Mouse (Mus musculus) right cerebral cortex, postnatal 10 days (tissue): ENCODE measurements around the gene Il27ra.
"Not testable (repeated sequence)": the region's sequence is repeated elsewhere in the genome, so short reads cannot be mapped to it uniquely, and the experiment has no call there.

ENCODE experiments used
- DNase-seq, 2 experiments: peaks; one replicate each; pipeline ENCODE4 v3.0.0; 2021; ENCODE audit warnings: low spot score in 2 of 2

Gene Il27ra

DNA sequence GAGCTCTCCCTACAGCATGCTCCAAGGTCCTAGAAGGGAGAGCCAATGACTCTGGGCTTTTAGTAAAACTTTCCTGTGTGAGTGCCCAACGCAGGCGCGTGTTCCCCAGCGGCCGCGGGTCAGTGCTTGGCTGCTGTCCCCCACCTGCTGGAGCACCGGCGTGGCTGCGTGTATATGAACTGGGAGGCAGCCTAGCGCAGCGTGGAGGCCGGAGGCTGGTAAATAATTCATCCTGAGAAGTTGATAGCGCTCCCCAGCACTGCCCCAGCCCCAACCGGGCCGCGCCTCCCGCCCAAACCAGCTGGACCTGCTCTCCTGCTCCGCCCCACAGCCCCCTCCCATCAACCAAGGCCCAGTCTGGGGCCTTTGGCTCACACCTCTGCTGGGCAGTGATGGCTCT is 21.3 kb downstream of the Il27ra start, which contains the start of gene Palm3:
Gene Palm3, plus strand, starts transcription at position 376 of the 400 bp plus-strand sequence.
- no peak for DNase-seq

DNA sequence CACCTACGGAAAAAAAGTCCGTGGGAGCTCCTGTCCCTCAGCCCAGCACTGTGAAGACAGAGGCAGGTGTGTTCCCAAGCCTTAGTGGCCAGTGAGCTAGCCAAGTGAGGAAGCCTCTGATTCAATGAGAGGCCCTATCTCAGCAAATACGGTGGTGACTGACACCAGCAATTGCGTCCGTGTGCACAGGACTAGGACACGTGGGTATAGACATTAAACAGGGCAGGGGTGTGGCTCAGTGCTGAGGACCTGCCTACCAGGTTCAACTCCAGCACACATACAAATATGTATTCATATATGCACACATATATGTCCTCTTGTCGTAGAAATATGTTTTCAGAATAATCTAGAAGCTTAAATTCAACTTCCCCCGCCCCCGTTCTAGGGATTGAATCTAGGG is 22.7 kb downstream of the Il27ra start:
- no peak for DNase-seq

DNA sequence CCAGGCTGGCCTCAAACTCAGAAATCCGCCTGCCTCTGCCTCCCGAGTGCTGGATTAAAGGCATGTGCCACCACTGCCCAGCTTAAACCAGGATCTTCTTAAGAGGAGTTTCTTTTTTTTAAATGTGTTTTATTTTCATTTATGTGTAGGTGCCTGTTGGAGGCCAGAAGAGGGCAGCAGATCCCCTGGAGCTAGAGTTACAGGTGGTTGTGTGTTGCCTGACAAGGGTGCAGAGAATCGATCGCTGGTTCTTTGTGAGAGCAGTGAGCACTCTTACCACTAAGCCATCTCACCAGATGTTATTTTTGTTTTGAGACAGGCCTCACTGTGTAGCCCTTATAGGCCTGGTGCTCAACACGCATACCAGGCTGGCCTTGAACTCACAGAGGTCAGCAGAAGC is 26.6 kb downstream of the Il27ra start:
- no peak for DNase-seq

DNA sequence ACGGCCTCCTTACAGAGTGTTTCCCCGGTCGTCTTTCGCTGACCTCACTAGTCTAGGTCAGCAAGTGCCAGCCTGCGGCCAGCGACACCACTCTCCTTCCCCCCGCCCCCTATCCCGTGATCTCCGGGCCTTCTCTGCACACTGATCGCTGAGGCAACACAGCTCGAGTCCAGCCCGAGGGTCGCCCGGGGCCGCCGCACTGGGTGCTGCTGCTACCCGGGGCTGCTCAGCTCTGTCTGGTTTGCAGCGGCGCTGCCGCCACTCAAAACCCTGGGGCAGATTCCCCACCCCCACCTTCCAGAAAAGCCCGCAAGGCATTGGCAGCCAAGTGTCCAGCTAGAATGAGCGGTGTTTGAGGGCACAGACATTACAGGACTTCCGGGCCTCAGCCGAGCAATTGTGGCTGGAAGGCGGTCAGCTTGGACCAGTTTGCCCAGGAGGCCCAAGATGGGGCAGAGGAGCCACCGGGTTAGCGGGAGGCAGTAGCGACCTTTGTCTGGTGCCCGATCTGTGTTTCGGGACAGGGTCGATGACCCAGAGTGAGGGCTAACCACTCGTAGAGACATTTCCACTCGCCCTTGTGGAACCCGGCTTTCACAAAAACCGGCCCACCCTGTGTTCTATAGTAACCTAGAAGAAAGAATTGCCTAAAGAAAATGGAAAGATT is 29.8 kb downstream of the Il27ra start:
- no peak for DNase-seq

DNA sequence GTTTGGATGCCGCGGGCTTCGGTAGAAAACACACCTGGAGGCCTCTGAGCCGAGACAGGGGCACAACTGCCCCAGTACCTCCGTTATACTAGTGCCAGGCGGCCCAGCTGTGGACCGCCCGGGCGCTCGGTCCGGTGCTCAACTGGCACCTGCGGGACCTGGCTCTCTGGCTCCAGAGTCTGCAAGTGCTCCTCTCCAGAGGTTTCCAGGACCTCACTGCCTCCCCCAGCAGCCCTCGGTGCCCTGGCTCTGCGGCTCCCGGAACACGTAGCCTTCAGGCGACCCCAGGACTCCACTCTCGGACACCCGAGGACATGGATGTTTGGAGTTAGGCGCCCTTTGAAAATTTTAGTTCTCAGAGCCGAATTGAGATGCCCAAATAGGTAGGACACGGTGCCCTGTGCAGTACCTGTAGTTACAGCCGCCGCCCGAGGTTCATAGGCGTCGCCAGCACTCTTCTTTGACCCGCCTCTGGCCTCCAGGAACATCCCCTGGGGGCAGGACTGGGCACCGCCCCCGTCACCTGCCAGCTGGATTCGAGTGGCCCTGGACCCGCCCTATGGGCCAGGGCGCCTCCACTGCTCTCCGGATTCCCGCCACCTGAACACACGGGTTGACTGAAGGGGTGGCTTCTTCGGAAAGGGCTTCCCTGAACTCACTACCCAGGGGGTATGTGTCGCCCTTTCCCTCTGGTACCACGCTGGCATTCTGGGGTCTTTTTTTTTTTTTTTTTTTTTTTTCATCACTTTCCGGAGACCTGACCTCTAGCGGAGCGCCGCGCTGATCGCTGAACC is 30.5 kb downstream of the Il27ra start, which contains the start of gene 2210011C24Rik:
Gene 2210011C24Rik, minus strand, starts transcription at position 467 of the 794 bp plus-strand sequence.
- no peak for DNase-seq

DNA sequence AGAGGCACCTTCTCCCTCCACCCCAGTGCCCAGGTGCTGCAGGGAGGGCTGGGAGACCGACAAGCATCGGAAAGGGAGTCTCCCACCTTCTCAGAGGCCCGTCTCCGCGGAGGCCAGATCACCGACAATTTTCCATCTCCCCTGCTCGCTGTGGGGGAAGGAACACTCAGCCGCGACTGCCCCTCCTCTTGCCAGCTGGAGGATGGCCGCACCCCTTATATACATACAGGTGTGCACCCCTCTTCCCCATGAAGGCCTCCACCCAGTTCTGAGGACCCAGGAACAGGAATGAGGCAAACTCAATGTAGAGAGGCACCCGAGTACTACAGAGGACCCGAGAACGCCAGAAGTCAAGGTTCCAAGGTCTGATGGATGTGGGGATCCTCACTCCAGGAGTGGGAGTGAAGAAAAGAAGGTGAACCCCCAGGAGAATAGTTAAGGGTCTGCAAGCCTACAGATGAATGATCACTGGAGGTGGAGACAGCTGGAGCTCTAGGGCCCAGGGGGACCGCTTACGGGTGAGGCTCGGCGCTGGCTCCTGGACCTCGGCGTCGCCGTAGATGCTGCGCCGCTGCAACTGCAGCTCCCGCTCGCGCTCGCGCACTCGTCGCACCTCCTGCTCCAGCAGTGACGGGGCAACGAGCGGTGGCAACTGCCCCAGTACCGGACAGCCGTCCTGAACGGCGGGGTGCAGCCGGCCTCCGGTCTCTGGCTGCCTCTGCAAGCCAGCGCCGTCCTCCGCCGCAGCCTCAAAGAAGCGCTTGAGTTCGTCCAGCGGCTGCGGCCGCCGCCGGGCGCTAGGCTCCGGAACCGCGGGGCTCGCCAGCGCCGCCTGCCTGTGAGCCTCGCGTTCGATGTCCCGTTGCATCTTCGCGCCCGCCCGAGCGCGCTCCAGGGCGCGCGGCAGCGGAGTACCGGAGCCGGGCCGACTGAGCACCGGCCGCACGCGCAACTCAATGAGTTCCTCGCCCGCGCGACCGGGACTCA is 31.5 kb downstream of the Il27ra start:
- DNase-seq: peak; percentile 74 to 79

DNA sequence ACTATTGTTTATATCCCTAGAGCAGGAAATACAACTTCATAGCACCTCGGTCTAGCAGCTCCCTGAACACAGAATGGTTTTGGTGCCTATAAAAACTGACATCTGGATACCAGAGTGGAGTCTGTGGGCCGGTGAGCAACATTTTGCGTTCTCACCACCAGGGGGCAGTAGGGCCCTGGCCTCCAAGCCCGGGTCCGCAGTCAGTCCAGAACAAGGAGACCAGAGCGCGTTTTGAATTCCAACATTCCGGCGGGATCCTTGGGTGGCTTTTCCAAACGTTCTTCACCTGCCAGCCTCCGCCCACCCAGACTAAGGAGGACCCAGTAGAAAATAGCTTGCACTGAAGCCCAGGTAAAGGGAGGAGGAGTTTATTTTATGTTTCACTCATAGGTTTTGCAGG is 32.5 kb downstream of the Il27ra start:
- DNase-seq: peak; percentile 84 to 88

DNA sequence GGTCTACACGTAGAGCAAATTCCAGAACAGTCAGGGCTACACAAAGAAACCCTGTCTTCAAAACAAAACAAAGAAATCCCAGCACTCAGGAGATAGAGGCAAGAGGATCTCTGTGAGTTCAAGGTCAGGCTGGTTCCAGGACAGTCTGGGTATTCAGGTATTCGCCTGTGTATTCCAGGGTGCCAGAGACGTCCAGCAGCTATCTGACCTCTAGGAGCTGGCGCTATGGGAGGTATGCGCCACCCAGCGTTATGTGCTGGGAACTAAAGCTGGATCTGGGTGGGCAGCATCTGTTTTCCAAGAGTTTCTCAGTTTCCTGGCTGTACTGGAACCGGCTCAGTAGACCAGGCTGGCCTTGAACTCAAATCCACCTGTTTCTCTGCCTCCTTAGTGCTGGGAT is 34.0 kb downstream of the Il27ra start:
- no peak for DNase-seq

DNA sequence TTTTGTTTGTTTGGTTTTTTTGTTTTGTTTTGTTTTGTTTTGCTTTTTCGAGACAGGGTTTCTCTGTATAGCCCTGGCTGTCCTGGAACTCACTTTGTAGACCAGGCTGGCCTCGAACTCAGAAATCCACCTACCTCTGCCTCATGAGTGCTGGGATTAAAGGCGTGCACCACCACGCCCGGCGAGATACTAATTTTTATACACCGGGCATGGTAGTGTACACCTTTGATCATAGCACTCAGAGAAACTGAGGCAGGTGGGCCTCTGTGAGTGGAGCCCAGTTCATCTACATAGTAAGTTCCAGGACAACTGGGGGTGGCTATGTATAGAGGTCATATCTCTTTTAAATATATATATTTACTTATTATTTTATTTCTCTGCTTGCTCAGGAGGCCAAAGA is 36.9 kb downstream of the Il27ra start:
- DNase-seq: not testable (repeated sequence)

DNA sequence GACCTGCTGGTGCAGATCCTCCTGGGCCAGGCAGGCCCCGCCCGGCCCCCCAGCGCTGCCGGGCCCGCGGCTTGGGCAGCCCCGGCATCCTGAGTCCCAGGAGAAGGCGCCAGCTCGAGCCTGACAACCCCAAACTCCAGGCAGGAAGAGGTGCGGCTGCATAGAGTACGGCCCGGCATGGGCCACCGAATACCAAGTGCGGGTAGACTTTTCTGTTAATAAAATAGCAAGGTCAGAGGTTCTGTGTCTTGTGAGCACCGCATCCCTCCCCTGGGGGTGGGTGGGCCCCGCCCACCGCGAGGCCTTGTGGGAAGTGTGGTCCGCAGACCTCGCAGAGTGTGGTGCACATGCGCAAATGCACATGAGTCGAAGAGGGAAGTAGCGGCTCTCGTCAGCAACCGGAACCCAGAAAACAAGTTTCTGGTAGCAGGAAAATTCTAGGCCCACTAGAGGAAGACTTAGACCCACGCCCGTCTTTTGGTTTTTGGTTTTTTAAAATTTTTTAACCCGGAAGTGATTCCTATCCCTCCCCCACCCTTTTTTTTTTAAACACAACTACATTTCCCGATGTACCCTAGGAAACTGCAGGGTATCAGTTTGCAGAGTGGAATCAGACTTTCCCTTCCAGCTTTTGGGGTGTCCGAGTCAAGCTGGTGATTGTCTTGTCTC is 37.7 kb downstream of the Il27ra start:
- DNase-seq: peak; percentile 95

DNA sequence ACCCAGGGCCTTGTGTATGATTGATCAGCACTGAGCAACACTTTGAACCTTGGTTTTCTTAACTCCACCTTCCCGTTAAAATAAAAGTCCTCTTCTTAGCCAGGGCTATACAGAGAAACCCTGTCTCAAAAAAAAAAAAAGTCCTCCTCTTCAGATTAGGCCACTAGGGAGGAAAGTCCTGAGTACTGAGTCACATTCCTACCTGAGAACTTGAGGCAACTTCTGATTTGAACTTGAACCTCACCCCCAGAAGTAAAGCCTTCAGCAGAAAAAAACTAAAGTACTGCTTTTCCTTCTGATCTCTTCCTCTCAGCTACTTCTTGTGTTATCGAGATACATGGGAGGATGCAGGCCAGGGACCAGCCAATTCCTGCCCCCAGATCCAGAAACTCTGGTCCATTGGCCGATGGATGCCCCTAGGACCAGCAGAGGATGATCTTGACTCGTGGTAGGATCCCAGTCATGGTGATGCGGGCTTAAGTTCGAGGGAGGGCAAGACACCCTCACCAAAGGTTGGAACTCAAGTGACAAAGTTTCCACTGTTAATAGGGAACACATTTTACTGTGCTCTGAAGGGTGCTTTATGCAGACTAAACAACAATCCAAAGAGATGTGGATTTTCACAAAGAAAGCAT is 38.7 kb downstream of the Il27ra start:
- no peak for DNase-seq

DNA sequence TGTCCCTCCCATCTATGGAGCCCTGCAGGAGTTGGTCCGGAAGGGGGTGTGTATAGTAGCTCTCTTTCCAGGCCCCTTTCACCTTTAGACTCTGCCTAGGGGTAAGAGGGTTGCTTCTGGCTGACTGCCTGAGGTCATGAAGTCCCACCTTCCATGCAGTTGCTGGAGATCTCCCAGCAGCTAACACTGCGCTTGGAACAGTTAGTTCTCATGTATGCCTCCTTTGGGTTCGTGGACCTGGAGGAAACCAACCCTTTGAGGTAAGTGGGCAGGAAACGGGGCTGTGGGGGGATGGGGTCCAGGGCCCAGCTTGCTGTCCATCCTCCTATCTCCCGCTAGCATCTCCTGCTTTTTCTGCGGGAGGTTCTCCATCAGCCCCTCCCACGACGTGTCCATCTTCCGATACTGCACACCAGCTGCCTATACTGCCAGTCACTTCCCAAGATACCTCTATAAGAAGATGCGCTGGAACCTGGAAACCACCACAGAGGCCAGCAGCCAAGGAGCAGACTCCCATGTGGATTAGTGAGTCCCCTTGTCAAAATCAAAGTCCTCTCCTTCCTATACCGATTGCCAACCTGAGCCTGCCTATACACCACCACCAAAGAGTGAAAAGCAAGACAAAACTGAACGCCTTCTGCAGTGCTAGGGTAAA is 39.3 kb downstream of the Il27ra start:
- DNase-seq: no peak

DNA sequence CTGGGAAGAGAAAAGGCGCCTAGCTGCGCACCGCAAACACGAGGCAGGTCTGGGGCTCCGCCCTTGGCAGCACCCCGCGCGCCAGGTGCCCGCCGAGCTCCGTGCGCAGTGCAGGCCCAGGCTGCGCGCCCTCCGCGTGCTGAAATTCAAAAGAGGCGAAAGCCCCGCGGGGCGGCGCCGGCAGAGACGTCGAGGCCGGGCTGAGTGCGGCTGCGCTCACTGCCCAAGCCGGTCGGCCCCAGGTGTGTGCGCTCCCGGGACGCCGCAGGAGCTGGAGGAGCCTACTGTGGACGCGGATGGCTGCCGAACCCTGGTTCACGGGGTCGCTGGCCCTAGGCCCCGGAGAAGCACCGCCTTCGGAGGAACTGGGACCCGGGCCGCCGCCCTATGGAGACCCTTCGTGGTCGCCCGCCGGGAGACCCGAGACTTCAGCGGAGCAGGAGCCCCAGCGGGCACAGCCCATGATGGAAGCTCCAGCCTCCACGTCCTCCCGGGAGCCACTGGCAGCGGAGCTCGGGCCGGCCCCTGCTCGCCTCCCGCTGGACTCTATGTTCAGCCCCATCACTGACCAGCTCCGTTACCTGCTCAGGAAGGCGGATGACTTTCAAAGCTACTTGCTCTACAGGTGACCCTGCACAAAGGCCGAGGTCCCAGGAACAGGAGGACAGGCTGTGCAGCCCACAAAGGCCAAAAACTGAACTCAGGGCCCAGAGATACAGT is 40.9 kb downstream of the Il27ra start, which contains the start of gene 1700067K01Rik:
Gene 1700067K01Rik, plus strand, starts transcription at position 222 of the 720 bp plus-strand sequence.
- DNase-seq: no peak

DNA sequence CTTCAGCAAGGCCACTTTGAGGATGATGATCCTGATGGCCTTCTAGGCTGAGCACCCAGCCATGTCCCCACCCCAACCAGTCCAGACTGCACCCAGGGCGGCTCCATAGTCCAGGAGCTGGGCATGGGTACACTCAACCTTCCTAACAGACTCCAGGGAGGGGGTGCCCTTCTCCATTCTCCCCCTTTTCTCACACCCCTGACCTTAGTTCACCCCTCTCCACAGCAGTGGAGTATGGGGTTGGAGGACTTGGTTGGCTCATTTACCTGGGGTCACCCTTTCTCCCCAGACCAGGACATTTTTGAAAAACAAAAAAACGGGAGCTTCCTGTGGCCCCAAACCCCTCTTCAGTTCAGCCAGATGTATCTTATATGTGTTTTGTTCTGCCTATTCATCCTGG is 42.6 kb downstream of the Il27ra start:
- DNase-seq: no peak

DNA sequence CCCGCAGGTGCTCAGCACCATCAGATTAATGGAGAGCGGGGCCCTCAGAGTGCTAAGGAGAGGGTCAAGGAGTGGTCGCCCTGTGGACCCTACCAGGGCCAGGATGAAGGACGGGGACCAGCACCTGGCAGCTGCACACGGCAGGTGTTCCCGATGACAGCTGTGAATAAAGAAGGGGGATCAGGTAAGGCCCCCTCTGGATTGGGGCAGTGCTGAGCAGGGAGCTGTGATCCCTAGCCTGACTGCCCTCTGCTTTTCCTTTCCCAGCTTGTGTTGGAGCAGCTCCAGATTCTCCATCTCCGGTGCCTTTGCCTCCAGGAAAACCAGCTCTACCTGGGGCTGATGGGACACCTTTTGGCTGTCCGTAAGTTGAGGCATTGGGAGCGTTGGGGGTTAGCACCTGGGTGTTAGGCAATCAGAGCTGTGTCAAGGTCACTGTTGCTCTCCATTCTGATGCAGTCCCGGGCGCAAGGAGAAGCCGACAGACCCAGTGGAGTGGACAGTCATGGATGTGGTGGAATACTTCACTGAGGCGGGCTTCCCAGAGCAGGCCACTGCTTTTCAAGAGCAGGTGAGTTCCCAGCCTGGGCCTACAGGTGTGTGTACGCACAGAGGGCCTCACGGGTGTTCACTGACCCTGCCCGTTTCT is 43.2 kb downstream of the Il27ra start:
- no peak for DNase-seq

DNA sequence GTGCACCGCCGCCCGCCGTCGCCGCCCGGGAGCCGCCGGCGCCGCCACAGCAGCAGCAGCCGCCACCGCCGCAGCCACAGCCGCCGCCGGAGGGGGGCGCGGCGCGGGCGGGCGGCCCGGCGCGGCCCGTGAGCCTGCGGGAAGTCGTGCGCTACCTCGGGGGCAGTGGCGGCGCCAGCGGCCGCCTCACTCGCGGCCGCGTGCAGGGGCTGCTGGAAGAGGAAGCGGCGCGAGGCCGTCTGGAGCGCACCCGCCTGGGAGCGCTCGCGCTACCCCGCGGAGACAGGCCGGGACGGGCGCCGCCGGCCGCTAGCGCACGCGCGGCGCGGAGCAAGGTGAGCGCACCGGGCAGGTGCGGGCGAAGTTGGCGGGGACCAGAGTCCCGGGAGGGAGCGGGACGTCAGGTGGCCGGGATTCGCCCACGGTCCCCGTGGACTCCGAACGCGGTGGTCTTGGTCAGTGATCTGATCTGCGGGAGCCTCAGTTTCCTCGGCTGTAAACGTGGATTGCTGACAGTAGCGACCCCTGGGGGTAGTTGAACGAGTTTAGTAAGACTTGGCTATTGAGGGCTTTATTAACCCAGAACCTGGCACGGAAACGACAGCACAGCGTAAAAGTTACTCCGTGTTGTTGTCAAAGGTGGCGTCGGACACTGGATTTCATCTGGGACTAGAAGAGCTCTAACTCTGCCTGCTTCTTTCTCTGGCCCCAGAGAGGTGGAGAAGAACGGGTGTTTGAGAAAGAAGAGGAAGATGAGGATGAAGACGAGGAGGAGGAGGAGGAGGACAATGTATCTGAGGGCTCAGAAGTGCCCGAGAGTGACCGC is 43.9 kb downstream of the Il27ra start:
- DNase-seq: peak; percentile 70 to 76

DNA sequence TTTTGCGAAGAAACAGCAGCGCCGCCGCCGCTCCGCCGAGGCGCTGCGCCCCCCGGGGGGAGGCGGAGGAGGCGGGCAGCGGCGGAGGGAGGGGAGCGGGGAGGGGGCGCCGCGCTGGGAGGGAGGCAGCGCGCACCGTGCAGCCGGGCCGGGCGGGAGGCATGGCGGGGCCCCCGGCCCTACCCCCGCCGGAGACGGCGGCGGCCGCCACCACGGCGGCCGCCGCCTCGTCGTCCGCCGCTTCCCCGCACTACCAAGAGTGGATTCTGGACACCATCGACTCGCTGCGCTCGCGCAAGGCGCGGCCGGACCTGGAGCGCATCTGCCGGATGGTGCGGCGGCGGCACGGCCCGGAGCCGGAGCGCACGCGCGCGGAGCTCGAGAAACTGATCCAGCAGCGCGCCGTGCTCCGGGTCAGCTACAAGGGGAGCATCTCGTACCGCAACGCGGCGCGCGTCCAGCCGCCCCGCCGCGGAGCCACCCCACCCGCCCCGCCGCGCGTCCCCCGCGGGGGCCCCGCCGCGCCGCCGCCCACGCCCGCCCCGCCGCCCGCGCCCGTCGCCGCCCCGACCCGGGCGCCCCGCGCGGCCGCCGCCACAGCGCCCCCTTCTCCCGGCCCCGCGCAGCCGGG is 44.8 kb downstream of the Il27ra start, which contains the start of gene Samd1:
Gene Samd1, plus strand, starts transcription at position 162 of the 631 bp plus-strand sequence.
- peak; percentile 75 to 81 for DNase-seq
